Mouse (Mus musculus) limb, embryonic 11.5 days (tissue): ENCODE results near the gene Maneal. TPM values are rescaled to one million over a fixed set of nuclear protein-coding genes. Genes with fewer than 3 reads are reported as not detected.

Experiments used
- ATAC-seq: fragments of 200-750 bp; cut with Nextera tagmentation; 2 replicates; pipeline ENCODE4 v1.8.0; 2017; ENCODE audit warnings: low read depth; ENCODE audit not compliant: insufficient number of reproducible peaks, low FRiP score, low TSS enrichment
- DNase-seq: peaks from one replicate; pipeline ENCODE4 v3.0.0-alpha.2; 2015; ENCODE audit warnings: low spot score
- H3K27ac ChIP-seq: fragments of 300-500 bp; sonication (generic); replicated peaks from 2 replicates; pipeline ENCODE4 v1.5.1; 2014; ENCODE audit warnings: low read depth, mild to moderate bottlenecking, low read length
- H3K27me3 ChIP-seq: fragments of 300-500 bp; sonication (generic); 2 replicates; pipeline ENCODE4 v1.6.1; 2014; ENCODE audit warnings: mild to moderate bottlenecking, low read length, mixed read lengths; ENCODE audit not compliant: control insufficient read depth, insufficient read depth
- H3K36me3 ChIP-seq: fragments of 300-500 bp; sonication (generic); 2 replicates; pipeline ENCODE4 v1.6.1; 2014; ENCODE audit warnings: mild to moderate bottlenecking, low read length, moderate library complexity, mixed read lengths; ENCODE audit not compliant: control insufficient read depth, insufficient read depth
- H3K4me1 ChIP-seq: fragments of 300-500 bp; sonication (generic); 2 replicates; pipeline ENCODE4 v1.6.1; 2014; ENCODE audit warnings: low read length, mixed read lengths; ENCODE audit not compliant: control insufficient read depth, insufficient read depth
- H3K4me2 ChIP-seq: fragments of 300-500 bp; sonication (generic); 2 replicates; pipeline ENCODE4 v1.6.1; 2014; ENCODE audit warnings: low read depth, mild to moderate bottlenecking, moderate library complexity; ENCODE audit not compliant: severe bottlenecking
- H3K4me3 ChIP-seq: fragments of 300-500 bp; sonication (generic); 2 replicates; pipeline ENCODE4 v1.5.1; 2014; ENCODE audit warnings: low read depth, low read length
- H3K9ac ChIP-seq: fragments of 300-500 bp; sonication (generic); 2 replicates; pipeline ENCODE4 v1.6.1; 2014; ENCODE audit warnings: mild to moderate bottlenecking, low read length
- H3K9me3 ChIP-seq: fragments of 300-500 bp; sonication (generic); 2 replicates; pipeline ENCODE4 v1.6.1; 2016; ENCODE audit warnings: low read length; ENCODE audit not compliant: control insufficient read depth
- WGBS: fragments of 180-500 bp; shearing (Covaris S2); extraction: QIAGEN DNeasy Blood & Tissue Kit; methylation state at CpG from one replicate; pipeline ENCODE4 v1.1.7; 2014; 5-methylcytosine and 5-hydroxymethylcytosine counted together
- polyA plus RNA-seq: library from polyadenylated mRNA; unstranded; fragments of >200 nt; fragmentation: Nextera tagmentation; extraction: Ambion mirVana; gene quantifications from 2 replicates; pipeline ENCODE4 v1.2.1, GENCODE M21; 2014

Maneal gene
- polyA plus RNA-seq = 0.43 and 0.81 TPM in 2 replicates

DNA sequence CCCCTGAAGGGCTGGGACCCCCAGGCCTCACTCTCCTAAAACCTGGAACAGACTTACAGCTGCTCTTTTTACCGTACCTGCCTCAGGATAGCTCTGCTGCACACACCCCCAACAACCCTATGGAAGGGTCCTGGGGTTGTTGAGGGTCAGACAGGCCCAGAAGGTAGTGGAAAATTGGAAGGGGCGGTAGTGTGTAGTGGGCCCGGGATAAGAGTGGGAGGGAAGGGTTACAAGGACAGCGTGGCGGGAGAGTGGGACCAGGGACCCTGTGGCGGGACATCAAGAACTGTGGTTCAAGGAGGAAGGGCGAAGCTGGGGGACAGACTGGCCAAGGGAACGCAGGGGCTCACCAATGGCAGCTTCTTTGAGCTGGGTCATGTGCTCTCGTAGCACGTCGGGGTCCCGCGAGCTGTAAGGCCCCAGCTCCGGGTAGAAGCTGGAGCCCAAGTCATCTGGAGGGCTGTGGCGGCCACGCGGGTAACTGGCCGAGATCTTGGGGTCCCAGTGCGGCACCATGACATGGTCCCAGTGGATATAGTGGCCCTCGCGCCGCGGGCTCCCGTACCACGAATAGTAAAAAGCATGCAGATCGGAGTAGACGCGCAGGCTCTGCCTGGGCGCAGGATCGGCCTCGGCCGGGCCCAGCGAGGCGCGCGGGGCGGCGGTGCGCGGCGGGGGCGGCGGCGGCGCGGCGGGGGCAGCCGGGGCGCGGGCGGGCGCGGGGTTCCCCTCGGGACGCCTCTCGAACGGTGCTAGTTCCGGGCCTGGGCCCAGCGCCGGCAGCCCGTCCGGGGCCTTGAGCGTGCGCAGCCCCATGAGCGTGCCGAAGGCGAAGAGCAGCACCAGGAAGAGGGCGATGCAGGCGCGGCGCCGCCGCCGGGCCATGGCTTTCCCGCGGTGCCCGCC is at the start of gene Maneal:
TSS of gene Maneal (minus strand) at position 889 of the 906 bp plus-strand sequence.
- DNase-seq (peak; percentile 27), ATAC-seq (0 out of 2 replicates have a peak, but pooled peaks have one; percentile 28)
- H3K4me2 ChIP-seq = peak within 1 kb of the TSS; percentile 82
- H3K27me3 ChIP-seq = peaks cover 31% of the 10 kb centered on the region
- 4% methylated on average over 44 of the region's 77 CpGs for WGBS
- H3K4me1 ChIP-seq = peaks cover 7% of the 10 kb centered on the region
- H3K9ac ChIP-seq = peak within 1 kb of the TSS; percentile 40; the same call in 1 of the 2 replicates
- H3K27ac ChIP-seq = no peak within 1 kb of the TSS
- H3K4me3 ChIP-seq = peak within 1 kb of the TSS; percentile 42
- no peaks in the 10 kb centered on the region for H3K36me3 ChIP-seq
- no peaks in the 10 kb centered on the region for H3K9me3 ChIP-seq

DNA sequence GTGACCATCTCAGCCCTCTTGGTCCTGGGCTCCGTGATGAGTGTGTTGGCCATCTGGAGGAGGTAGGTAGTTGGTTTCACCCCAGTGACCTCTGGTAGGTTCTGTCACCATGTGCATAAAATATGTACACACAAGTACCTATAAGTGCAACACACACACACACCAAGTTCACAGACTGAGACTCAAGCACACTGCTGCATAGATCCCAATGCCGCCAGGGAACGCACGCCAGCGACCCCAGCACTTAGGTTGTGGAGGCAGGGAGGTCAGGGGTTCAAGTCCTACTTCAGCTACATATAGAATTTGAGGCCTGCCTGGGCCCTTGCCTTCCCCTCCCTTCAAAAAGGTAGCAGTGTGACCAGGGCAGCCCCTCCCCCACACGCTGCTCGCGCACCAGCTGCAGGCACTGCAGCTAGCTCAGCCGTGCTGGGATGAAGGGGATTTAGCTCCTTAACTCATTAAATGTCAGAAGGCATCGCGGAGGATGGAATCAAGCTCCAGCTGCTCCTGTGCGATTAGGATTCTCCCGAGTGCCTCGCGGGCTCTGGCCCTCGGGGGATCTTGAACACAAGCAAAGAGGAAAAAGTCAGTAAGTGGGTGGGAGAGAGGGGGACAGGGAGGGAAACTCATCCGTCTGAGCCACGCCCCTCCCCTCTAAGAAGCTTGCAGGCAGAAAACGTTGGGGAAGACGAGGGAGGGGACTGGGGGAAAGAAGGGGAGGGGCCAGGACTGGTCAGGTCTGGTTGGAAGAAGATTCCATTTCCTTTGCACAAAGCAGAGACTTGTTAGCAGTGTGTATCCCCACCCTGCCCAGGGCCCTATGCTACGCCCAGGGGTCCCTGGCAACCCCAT is 44.2 kb upstream of the Maneal start:
- DNase-seq (peak; percentile 81), ATAC-seq (peak; percentile 73)
- Histone ChIP-seq H3K4me3 (peak overlapping the region; percentile 18), H3K27me3 (0 out of 2 replicates have a peak, but pooled peaks cover 3% of the 10 kb centered on the region), H3K9ac (no peak overlapping the region), H3K36me3 (no peaks in the 10 kb centered on the region), H3K4me2 (peak overlapping the region; percentile 46), H3K9me3 (no peaks in the 10 kb centered on the region), H3K27ac (no peak overlapping the region), H3K4me1 (peaks cover 7% of the 10 kb centered on the region)
- WGBS = 7% methylated on average over 21 of the region's 21 CpGs

GRCm38 (mm10) chr4:124905417-124905816 is 43.4 kb upstream of the Maneal start:
- no peak overlapping the region for H3K9ac ChIP-seq

GRCm38 (mm10) chr4:124899906-124900305 is 37.9 kb upstream of the Maneal start:
- Histone ChIP-seq H3K4me3 (no peak overlapping the region), H3K27ac (no peak overlapping the region), H3K27me3 (peaks cover 19% of the 10 kb centered on the region), H3K4me1 (peaks cover 3% of the 10 kb centered on the region; the same call in 1 of the 2 replicates), H3K9ac (no peak overlapping the region), H3K4me2 (no peak overlapping the region), H3K36me3 (no peaks in the 10 kb centered on the region), H3K9me3 (no peaks in the 10 kb centered on the region)
- ATAC-seq (no peak), DNase-seq (no peak)
- 59% methylated on average over 5 of the region's 5 CpGs for WGBS

More at GRCm38 (mm10) chr4:124905417-124905816, 43.4 kb upstream of the Maneal start:
- Histone ChIP-seq H3K27me3 (0 out of 2 replicates have a peak, but pooled peaks cover 3% of the 10 kb centered on the region), H3K9me3 (no peaks in the 10 kb centered on the region), H3K4me3 (no peak overlapping the region), H3K4me1 (peaks cover 7% of the 10 kb centered on the region), H3K27ac (no peak overlapping the region), H3K36me3 (no peaks in the 10 kb centered on the region), H3K4me2 (no peak overlapping the region)
- WGBS = 60% methylated on average over 4 of the region's 4 CpGs
- ATAC-seq = no peak
- no peak for DNase-seq

GRCm38 (mm10) chr4:124898428-124898827 is 36.5 kb upstream of the Maneal start:
- peaks cover 8% of the 10 kb centered on the region; the same call in 1 of the 2 replicates for H3K4me1 ChIP-seq
- ATAC-seq (no peak), DNase-seq (no peak)
- no peak overlapping the region for H3K4me3 ChIP-seq
- 69% methylated on average over 10 of the region's 10 CpGs for WGBS
- no peaks in the 10 kb centered on the region for H3K36me3 ChIP-seq
- H3K27ac ChIP-seq = no peak overlapping the region
- H3K27me3 ChIP-seq = peaks cover 34% of the 10 kb centered on the region
- no peaks in the 10 kb centered on the region for H3K9me3 ChIP-seq
- no peak overlapping the region for H3K4me2 ChIP-seq
- no peak overlapping the region for H3K9ac ChIP-seq

DNA sequence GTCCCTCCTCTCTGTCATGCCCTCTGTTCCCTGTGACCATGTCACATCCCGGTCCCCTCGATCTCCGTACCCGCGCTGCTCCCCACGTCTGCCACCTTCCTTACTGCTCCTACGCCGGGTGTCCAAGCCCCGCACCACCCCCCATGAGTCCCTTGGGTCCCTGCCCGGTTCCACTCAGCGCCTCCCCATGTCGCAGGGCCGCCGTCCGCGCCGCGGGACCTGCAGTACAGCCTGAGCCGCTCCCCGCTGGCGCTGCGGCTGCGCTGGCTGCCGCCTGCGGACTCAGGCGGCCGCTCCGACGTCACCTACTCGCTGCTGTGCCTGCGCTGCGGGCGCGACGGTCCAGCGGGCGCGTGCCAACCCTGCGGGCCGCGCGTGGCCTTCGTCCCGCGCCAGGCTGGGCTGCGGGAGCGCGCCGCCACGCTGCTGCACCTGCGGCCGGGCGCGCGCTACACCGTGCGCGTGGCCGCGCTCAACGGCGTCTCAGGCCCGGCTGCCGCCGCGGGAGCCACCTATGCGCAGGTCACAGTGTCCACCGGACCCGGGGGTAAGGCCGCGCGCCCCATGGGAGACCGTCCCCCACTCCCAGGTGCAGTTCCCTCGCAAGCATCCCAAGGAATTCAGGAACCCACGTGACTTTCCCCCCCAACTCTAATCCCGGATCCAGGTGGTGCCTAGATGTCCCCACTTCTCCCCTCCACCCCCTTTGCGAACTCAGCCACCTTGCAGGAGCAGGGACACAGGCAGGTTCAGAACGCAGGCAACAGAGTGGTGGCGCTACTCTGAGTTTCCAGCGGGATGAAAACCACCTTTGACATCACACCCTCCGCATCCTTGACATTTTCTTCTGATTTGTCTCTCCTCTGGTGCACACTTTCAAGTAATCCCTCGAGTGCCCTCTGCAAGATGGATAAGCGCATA is 32.8 kb upstream of the Maneal start:
- no peak for ATAC-seq
- peak overlapping the region; percentile 65 for H3K4me2 ChIP-seq
- H3K9ac ChIP-seq = no peak overlapping the region
- WGBS = 1% methylated on average over 83 of the region's 83 CpGs
- H3K27ac ChIP-seq = no peak overlapping the region
- peaks cover 8% of the 10 kb centered on the region; the same call in 1 of the 2 replicates for H3K4me1 ChIP-seq
- no peaks in the 10 kb centered on the region for H3K36me3 ChIP-seq
- peak overlapping the region; percentile 26; the same call in 1 of the 2 replicates for H3K4me3 ChIP-seq
- no peaks in the 10 kb centered on the region for H3K9me3 ChIP-seq
- peaks cover 50% of the 10 kb centered on the region for H3K27me3 ChIP-seq
- peak; percentile 36 for DNase-seq

GRCm38 (mm10) chr4:124893769-124894168 is 31.8 kb upstream of the Maneal start:
- Histone ChIP-seq H3K27me3 (peaks cover 47% of the 10 kb centered on the region), H3K4me2 (no peak overlapping the region)

More at GRCm38 (mm10) chr4:124893769-124894168, 31.8 kb upstream of the Maneal start:
- DNase-seq = no peak
- no peak overlapping the region for H3K27ac ChIP-seq
- peaks cover 6% of the 10 kb centered on the region; the same call in 1 of the 2 replicates for H3K4me1 ChIP-seq
- no peak overlapping the region for H3K4me3 ChIP-seq
- WGBS = 42% methylated on average over 6 of the region's 6 CpGs
- no peak for ATAC-seq
- no peak overlapping the region for H3K9ac ChIP-seq
- H3K36me3 ChIP-seq = no peaks in the 10 kb centered on the region
- H3K9me3 ChIP-seq = no peaks in the 10 kb centered on the region
